Mouse (Mus musculus): Measurements from ENCODE around the gene Mesd.

The Mesd gene

DNA sequence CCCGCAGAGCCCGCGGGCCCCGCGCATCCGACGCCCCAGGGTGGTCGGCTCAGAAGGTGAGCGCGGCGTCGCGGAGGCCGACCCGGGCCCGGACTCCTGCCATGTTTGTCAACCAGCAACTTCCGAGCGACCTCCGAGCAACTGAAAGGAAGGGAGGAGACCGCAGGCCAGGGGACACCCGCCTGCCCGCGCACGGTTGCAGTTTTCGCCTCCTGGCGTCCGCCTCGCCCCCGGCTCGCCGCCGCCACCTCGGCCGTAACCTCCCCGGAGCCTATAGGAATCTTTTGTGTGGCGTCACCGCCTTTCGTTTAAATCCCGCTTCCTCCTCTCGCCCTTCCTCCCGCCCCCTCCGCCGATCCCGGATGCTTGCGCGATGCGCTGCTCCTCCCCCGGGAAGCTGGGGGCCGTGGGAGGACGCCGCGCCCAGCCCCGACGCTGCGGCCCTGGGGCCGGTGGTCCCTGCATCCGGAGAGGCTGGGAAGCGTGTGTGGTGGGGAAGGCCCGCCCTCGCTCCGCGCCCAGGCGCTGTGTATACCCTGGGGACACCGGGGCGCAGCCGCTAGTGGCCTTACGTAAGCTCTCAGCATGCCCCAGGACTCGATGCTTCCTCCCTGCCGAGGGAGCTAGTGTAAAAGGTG lies at the start of gene Mesd, which contains the start of gene Tlnrd1:
Gene Mesd (plus strand): TSS at position 446 of the 638 bp plus-strand sequence.
Gene Tlnrd1 (minus strand): TSS at position 285 of the 638 bp plus-strand sequence.
- peak; percentile 67; the same call in 1 of the 2 replicates for TF ChIP-seq GATA4 (IDR thresholded peaks at IDR 0.05; ENCODE audit: insufficient replicate concordance, low read length)

DNA sequence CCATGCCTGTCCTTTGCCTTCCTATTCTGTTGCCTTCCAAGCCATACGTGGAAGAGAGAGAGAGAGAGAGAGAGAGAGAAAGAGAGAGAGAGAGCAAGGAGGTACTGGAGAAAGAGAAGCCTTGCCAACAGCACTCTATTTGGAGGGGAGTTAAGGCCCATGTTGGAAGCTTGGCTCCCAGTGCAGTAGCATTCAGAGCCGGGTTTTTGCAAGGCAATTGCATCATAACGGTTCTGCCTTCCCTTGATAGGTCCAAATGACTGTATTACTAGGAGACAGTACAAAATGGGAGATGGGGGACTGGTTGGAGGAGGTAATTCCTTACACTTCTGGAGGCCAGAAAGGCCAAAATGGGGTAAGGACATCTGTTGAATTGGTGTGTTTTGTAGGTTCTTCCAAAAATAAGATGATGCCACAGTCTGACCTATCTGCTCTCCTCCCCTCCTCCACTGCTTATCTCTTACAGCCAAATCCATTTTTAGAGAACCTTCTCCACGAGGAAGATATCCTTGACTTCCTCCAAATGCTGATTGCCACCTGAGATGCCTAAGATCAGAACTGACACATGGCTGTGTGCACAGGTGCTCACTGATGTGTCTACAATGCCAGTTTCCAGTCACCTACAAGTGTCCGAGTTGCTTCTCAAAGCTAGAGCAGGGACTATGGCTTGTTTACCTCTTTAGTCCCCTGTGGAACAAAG lies 45.6 kb upstream of the Mesd start:
- TF ChIP-seq GATA4 (IDR thresholded peaks at IDR 0.05; ENCODE audit: insufficient replicate concordance, low read length): no peak

DNA sequence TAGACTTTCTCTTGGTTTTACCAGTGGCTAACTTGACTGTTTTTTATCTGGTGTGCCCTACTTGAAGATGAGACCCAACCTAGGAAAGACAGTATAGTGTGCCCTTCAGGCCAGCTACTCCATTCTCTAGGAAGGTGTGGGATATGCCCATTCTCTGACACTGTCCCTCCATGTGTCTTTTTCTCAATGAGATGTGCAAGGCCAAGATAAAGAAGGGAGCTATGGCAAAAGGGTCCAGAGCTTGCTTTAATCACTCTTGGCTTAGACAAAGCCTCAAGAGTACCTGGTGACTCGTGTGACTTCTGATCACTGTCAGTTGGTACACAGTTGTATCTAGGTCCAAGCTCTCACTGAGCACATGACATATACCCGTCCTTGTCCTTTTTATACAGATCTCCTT lies 44.2 kb upstream of the Mesd start:
- no peak for TF ChIP-seq GATA4 (IDR thresholded peaks at IDR 0.05; ENCODE audit: insufficient replicate concordance, low read length)

DNA sequence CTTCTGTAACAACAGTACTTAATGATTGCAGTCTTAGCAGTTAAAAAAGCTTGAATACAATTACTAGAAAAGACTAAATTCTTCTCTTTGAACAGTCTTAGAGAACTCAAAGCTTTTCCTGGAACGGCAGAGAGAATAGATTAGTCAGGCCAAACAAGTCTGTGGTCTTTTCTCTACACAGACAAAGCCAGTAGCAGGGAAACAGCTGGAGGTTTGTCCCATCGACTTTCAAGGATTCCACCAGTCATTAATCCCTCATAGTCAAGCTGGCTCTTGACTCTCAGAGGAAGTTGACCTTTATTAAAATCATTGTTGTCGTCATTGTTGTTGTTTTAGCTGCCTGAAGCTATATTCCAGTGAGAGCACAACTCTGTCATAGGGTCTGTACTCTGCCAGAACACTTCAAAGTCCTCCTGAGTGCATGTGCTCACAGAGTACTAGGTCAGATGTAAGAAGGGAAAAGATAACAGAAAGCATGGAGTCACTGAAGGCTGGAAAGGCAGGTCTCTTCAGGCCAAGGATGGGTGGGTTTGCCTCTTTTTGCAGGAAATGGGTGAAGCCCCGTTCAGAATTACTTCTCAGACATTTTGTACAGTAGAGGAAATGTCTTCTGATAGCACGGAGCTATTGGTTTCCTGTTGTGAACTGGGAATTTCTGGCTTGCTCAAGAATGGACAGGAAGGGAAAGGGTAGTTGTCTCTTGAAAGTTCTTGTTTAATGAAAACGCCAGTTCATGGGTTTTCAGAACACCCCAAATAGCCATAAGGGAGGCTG lies 41.6 kb upstream of the Mesd start:
- TF ChIP-seq GATA4 (IDR thresholded peaks at IDR 0.05; ENCODE audit: insufficient replicate concordance, low read length): peak; percentile 87

DNA sequence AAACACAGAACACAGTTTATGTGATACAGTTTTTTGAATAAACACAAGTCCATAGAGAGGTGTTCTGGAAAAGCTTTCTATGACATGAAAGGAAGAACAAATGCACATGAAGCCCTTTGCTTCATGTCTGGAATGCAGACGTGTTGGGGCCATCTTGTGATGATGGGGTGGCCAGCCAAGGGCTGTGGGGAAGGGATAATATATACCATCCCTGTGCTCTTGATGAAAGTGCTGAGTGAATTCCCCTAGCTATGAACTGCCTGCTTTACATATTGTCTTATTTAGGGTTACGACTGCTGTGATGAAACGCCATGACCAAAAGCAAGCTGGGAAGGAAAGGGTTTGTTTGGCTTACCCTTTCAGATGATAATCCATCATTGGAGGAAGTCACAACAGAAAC lies 39.5 kb upstream of the Mesd start:
- no peak for TF ChIP-seq GATA4 (IDR thresholded peaks at IDR 0.05; ENCODE audit: insufficient replicate concordance, low read length)

DNA sequence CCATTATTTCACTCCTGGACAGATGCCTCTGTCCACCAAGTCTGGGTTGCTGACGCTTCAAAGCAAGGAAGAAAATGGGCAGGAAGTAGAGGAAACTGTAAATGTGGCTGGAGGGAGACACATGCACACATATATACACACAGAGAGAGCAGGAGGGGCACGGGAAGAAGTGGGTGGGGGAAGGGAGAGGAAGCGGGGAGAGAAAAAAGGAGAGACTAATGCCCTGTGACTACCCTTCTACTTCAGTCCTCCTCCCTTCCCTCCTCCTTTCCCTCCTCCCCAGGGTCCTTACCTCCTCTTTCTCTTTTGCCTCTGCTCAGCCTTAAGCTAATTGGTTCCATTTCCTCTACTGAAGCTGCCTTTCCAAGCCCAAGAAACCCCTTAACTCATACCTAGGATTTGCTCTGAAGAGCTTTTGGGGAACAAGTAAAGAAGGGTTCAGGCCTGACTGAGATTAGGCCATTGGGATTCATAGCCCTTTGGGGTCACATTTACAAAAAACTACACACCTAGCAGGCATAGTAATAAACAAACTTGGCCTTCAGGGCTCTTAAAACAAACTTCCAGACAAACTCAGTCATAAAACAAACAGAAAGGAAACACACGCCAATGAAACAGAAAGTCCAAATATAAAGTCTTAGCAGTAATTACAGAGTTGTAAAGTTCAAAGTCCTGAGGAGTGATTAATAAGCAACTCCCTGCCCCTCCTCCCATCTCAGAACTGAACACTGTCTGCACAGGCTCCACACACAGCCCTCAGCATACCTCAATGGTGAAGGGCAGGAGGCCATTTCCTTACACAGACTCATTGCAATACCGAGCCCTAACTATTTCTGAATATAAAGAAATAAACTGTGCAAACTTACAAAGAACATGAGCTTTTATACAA lies 36.8 kb upstream of the Mesd start:
- TF ChIP-seq GATA4 (IDR thresholded peaks at IDR 0.05; ENCODE audit: insufficient replicate concordance, low read length): no peak

DNA sequence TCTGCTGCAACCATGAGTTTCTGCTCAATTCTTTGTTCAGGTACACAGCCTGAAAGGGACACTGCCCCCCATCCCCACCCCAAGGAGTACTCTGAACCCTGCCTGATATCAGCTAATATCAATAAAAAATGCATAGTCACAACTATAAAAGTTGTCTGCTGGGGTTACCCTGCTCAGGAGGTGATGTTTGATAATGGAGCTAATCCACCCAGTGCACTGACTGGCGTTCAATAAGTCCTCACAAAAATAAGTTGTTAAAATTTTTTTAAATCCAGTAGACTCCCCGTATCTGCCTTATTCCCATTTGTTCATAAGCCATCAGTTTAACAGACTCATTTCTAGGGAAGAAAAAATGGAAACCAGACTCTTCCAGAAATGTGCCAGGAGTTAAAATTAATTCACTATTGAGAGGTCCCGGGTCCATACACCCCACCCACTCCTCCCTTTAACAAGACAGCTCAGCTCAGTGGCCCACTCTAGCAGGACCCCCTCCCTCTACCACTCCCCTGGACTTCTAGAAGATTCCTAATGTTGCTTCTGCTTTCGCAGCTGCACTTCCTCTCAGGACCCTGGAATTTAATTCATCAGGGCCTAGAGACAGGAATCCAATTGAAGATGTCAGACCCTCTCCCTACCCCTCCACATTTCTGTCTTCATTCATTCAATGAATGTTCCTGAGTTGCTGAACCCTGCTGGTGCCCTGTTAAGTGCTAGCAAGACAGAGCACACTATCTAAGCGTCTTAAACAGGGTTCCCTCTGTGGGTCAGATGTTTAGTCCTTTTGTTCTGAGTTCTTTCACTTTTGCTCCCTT lies 32.5 kb upstream of the Mesd start:
- TF ChIP-seq GATA4 (IDR thresholded peaks at IDR 0.05; ENCODE audit: insufficient replicate concordance, low read length): no peak

DNA sequence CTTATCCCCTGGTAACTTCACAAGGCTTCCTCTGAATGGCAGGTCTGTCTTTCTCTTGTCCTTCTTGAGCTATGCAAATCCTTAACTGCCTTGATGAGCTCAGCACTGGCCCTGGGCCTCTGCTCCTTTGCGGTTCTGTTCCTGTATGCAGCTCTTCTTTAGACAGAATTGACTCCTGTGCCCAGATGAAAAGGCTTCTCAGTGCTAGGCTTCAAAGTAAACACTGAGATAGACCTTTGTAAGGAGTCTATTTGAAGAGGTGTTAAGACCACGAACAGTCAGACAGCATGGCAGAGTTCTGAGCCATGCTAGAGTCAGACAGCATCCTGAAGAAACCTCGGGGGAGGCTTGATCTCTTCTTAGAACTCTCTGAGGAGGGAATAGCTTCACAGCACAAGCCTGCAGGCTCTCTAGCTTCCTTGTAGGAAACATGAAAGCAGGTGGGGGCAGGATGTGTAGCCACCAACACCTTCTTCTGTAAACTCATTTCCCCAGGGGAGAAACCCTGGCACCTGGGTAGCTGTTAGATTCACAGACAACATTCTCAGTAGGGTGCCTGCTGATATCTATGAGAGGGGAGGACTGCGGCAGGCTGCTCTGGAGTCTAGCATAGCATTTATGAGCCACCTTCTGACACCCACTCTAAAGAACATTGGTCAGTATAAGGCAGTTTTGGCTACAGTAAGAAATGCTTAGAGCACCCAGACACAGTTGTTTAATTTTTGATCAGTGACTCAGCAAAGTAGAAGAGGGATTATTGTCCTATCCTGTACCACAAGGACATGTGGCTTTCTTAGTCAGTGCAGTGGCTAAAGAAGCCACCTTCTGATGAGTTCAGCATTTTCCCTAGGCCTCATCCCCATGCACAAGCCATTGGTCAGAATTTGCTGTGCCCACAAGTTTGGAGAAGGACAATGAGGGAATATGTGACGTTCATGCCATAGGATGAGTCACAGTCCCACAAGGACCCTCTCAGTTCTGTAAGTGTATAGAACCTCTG lies 31.6 kb upstream of the Mesd start:
- TF ChIP-seq GATA4 (IDR thresholded peaks at IDR 0.05; ENCODE audit: insufficient replicate concordance, low read length): no peak

DNA sequence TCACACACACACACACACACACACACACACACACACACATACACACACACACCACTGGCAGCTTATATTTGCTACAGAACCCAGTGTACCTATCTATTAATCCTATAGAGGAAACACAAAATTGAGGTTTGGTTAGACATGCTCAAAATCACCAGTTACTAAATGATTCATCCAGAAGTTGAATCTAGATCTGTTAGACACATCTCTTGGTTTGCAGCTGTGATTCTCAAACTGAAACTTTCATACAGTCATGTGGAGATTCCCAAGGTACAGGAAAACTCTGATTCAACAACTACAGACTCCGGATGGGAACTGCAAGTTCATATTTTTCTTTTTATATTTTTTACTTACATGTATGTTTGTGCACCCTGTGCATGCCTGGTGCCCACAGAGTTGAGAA lies 29.1 kb upstream of the Mesd start:
- TF ChIP-seq GATA4 (IDR thresholded peaks at IDR 0.05; ENCODE audit: insufficient replicate concordance, low read length): no peak

DNA sequence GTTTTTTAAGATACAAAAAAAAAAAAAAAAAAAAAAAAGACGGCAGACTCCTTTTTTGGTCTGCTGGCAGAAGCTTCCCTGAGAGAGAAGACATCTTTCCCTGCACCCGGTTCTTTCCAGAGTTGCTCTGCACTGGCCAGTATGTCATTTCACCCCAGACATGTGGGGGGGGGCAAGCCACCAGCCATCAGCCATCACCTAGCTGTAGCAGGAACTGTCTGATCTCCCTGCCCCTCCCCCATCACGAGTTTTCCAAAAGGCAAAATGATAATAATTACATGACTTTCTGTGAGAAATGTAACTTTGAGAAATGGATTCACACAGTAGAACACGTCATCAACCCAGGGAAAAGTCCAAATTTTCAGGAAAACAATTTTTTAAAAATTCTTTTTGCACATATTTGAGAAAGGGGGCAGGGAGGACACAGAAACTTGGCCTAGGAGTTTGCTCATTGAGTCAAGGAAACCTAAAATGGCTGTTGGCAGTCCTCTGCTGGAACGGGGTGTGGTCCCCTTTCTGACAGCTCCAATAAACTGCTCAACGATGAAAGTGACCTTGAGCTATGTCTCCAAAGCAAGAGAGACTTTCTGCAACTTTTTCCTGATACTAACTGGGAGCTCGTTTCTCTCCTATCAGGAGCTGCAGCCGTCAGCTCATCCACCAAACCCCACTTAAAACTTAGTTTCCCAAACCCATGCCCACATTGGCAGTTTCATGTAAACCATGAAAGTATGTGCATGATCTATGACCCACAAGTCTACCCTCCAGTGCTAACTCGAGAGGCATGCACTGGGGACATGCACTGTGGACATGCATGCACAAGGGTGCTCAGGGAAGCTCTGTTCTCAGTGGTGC lies 27.7 kb upstream of the Mesd start:
- no peak for TF ChIP-seq GATA4 (IDR thresholded peaks at IDR 0.05; ENCODE audit: insufficient replicate concordance, low read length)

DNA sequence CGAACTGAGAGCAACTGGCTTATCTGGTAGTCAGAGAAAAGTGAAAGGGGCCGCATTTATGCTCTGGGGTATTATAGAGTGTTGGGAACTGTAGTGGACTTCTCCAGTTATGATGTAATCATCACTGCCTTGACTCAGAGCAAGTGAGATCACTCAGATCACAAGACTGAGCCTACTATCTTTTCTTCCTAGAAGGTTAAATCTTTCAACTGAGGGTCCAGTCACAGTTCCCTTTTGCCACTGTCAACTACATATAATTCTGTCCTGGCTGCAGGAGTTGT lies 27.1 kb upstream of the Mesd start:
- TF ChIP-seq GATA4 (IDR thresholded peaks at IDR 0.05; ENCODE audit: insufficient replicate concordance, low read length): no peak

DNA sequence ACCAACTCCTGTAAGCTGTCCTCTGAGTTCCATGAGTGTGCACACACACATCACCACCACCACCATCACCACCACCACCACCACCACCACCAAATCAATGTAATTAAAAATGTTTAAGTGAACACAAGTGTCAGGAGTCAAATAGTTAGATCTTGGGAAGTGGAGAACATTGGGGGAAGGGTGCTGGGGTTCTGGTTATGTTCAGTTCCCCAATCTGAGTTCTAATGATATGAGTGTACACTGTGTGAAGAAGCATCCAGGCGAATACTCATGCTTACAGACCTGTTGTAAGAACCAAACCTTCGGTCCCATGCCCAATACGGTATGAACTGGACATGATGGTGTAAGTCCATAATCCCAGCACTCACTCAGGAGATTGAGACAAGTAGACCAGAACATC lies 26.3 kb upstream of the Mesd start:
- TF ChIP-seq GATA4 (IDR thresholded peaks at IDR 0.05; ENCODE audit: insufficient replicate concordance, low read length): no peak
